Mouse (Mus musculus) C2C12 (cell line): ENCODE results near the gene Gm20518. TPM values are rescaled to one million over a fixed set of nuclear protein-coding genes. Genes with fewer than 3 reads are reported as not detected.

Experiments used
- H3K27me3 ChIP-seq: one replicate; pipeline ENCODE4 v1.6.1; 2011; ENCODE audit not compliant: control insufficient read depth, insufficient read depth, insufficient read length
- H3K36me3 ChIP-seq: one replicate; pipeline ENCODE4 v1.6.1; 2011; ENCODE audit not compliant: control insufficient read depth, insufficient read depth
- H3K4me3 ChIP-seq: one replicate; pipeline ENCODE4 v1.5.1; 2011; ENCODE audit warnings: mild to moderate bottlenecking, control low read depth; ENCODE audit not compliant: poor library complexity, insufficient read depth, severe bottlenecking
- H3K79me2 ChIP-seq: one replicate; pipeline ENCODE4 v1.6.1; 2011; ENCODE audit not compliant: control insufficient read depth, insufficient read depth
- H3K79me3 ChIP-seq: one replicate; pipeline ENCODE4 v1.6.1; 2011; ENCODE audit warnings: low read depth, control low read depth
- H3ac ChIP-seq: one replicate; pipeline ENCODE3; 2011; ENCODE audit warnings: low read depth; ENCODE audit not compliant: control insufficient read depth, insufficient read length
- CEBPB ChIP-seq: IDR thresholded peaks from one replicate; pipeline ENCODE4 v1.6.1; 2011; ENCODE audit warnings: low read depth, mild to moderate bottlenecking, control low read depth, moderate library complexity
- CTCF ChIP-seq: IDR thresholded peaks from one replicate; pipeline ENCODE4 v1.5.1; 2011; ENCODE audit not compliant: control insufficient read depth, insufficient read depth, insufficient read length
- FOSL1 ChIP-seq: IDR thresholded peaks from one replicate; pipeline ENCODE4 v1.8.0; 2011; ENCODE audit warnings: mild to moderate bottlenecking, low read length; ENCODE audit not compliant: poor library complexity, insufficient read depth, severe bottlenecking
- MAX ChIP-seq: IDR thresholded peaks from one replicate; pipeline ENCODE4 v1.6.1; 2011; ENCODE audit warnings: mild to moderate bottlenecking, control low read depth
- MYOD1 ChIP-seq: IDR thresholded peaks from one replicate; pipeline ENCODE4 v1.6.1; 2011; ENCODE audit warnings: low read depth; ENCODE audit not compliant: control insufficient read depth, insufficient read length
- MYOG ChIP-seq: IDR thresholded peaks from one replicate; pipeline ENCODE4 v1.6.1; 2011; ENCODE audit not compliant: control insufficient read depth, insufficient read length; ENCODE audit errors: extremely low read depth
- USF1 ChIP-seq: IDR thresholded peaks from one replicate; pipeline ENCODE4 v1.6.1; 2011; ENCODE audit warnings: low read depth, mild to moderate bottlenecking, control low read depth, moderate library complexity
- polyA plus RNA-seq: library from polyadenylated mRNA; unstranded; fragments of >200 nt; fragmentation: generic; extraction: Trizol; gene quantifications from one replicate; pipeline ENCODE4 v1.2.1, GENCODE M21; 2012; ENCODE audit warnings: missing spikeins

Gm20518 gene
- polyA plus RNA-seq, 1 experiment: 0.06 TPM

- Histone ChIP-seq H3K79me3 (peaks cover 19% of the 10 kb centered on the region), H3K79me2 (peaks cover 9% of the 10 kb centered on the region), H3ac (no peak overlapping the region), H3K4me3 (no peak overlapping the region), H3K36me3 (peaks cover 55% of the 10 kb centered on the region), H3K27me3 (no peaks in the 10 kb centered on the region)
- no peak for TF ChIP-seq USF1
- TF ChIP-seq MYOD1: no peak
- no peak for TF ChIP-seq CTCF
- TF ChIP-seq CEBPB: no peak
Observed at GRCm38 (mm10) chr16:17807192-17808009, 84.1 kb downstream of the Gm20518 start.

GRCm38 (mm10) chr16:17806581-17807191 is 84.8 kb downstream of the Gm20518 start:
- Histone ChIP-seq H3ac (no peak overlapping the region), H3K36me3 (peaks cover 62% of the 10 kb centered on the region), H3K79me3 (peaks cover 26% of the 10 kb centered on the region), H3K27me3 (no peaks in the 10 kb centered on the region), H3K79me2 (peaks cover 16% of the 10 kb centered on the region), H3K4me3 (no peak overlapping the region)
- TF ChIP-seq MYOD1: no peak
- TF ChIP-seq MYOG: no peak
- TF ChIP-seq CEBPB: no peak
- TF ChIP-seq CTCF: no peak
- no peak for TF ChIP-seq FOSL1
- no peak for TF ChIP-seq MAX
- TF ChIP-seq USF1: no peak

GRCm38 (mm10) chr16:17804982-17805381 is 86.5 kb downstream of the Gm20518 start:
- TF ChIP-seq MYOG (no peak), MYOD1 (no peak), CEBPB (no peak), MAX (no peak), FOSL1 (no peak), CTCF (no peak), USF1 (no peak)
- no peak overlapping the region for H3ac ChIP-seq
- H3K4me3 ChIP-seq: no peak overlapping the region
- peaks cover 71% of the 10 kb centered on the region for H3K36me3 ChIP-seq
- peaks cover 33% of the 10 kb centered on the region for H3K79me2 ChIP-seq
- H3K27me3 ChIP-seq: no peaks in the 10 kb centered on the region
- H3K79me3 ChIP-seq: peaks cover 40% of the 10 kb centered on the region

- TF ChIP-seq MYOD1 (no peak), FOSL1 (no peak), CTCF (no peak), CEBPB (no peak)
- H3K4me3 ChIP-seq: no peak overlapping the region
- no peaks in the 10 kb centered on the region for H3K27me3 ChIP-seq
- peaks cover 38% of the 10 kb centered on the region for H3K79me2 ChIP-seq
- H3K79me3 ChIP-seq: peaks cover 45% of the 10 kb centered on the region
- peaks cover 71% of the 10 kb centered on the region for H3K36me3 ChIP-seq
- H3ac ChIP-seq: no peak overlapping the region
Observed at GRCm38 (mm10) chr16:17804449-17804912, 87.0 kb downstream of the Gm20518 start.

- Histone ChIP-seq H3K36me3 (peaks cover 74% of the 10 kb centered on the region), H3K79me3 (peaks cover 52% of the 10 kb centered on the region), H3ac (no peak overlapping the region), H3K79me2 (peaks cover 44% of the 10 kb centered on the region), H3K27me3 (no peaks in the 10 kb centered on the region), H3K4me3 (no peak overlapping the region)
- TF ChIP-seq USF1 (no peak), CTCF (no peak), MYOG (no peak), CEBPB (no peak), FOSL1 (no peak), MYOD1 (no peak), MAX (no peak)
Observed at GRCm38 (mm10) chr16:17803675-17804448, 87.6 kb downstream of the Gm20518 start.
